Mouse (Mus musculus) olfactory bulb, adult 2 months (tissue): Measurements from ENCODE around the gene St7. TPM values are rescaled to one million over a fixed set of nuclear protein-coding genes. Genes with fewer than 3 reads are reported as not detected.

Experiments used
- H3K27ac ChIP-seq: fragments of 200-500 bp; 2 replicates; pipeline ENCODE4 v1.5.1; 2012; ENCODE audit warnings: low read depth, low read length; ENCODE audit not compliant: insufficient read depth
- H3K4me1 ChIP-seq: fragments of 200-500 bp; 2 replicates; pipeline ENCODE4 v1.6.1; 2012; ENCODE audit warnings: low read length; ENCODE audit not compliant: control insufficient read depth, insufficient read depth
- H3K4me3 ChIP-seq: fragments of 200-500 bp; 2 replicates; pipeline ENCODE4 v1.5.1; 2012; ENCODE audit warnings: mild to moderate bottlenecking, low read depth, low read length, moderate library complexity; ENCODE audit not compliant: insufficient read depth
- CTCF ChIP-seq: fragments of 200-500 bp; IDR thresholded peaks from 2 replicates; pipeline ENCODE4 v1.5.1; 2012; ENCODE audit warnings: low read depth, mild to moderate bottlenecking, low read length, moderate library complexity; ENCODE audit not compliant: insufficient read depth
- POLR2A ChIP-seq: fragments of 200-500 bp; IDR thresholded peaks from 2 replicates; pipeline ENCODE4 v1.6.1; 2012; ENCODE audit warnings: mild to moderate bottlenecking, low read depth, low read length, moderate library complexity; ENCODE audit not compliant: insufficient read depth
- WGBS: fragments of 180-500 bp; shearing (Covaris S2); methylation state at CpG from one replicate; pipeline ENCODE4 v1.1.7; 2018; 5-methylcytosine and 5-hydroxymethylcytosine counted together
- polyA plus RNA-seq: library from polyadenylated mRNA; stranded (reverse); fragments of >200 nt; gene quantifications from 2 replicates; pipeline ENCODE4 v1.2.4, GENCODE M21; 2012; ENCODE audit warnings: low replicate concordance; ENCODE audit not compliant: missing spikeins, insufficient read depth, insufficient read length

St7 gene
- polyA plus RNA-seq, 1 experiment: not detected

GRCm38 (mm10) chr6:17991625-17992024 lies 298.9 kb downstream of the St7 start:
- H3K27ac ChIP-seq: no peak overlapping the region
- TF ChIP-seq CTCF (no peak), POLR2A (no peak)
- H3K4me3 ChIP-seq: no peak overlapping the region
- WGBS: 83% methylated on average over 7 of the region's 7 CpGs
- H3K4me1 ChIP-seq: no peaks in the 10 kb centered on the region

Other genes starting within 250 kb of the St7 start
- gene Met, start 229.1 kb upstream of the St7 start, polyA plus RNA-seq: not detected in 2 replicates
- gene Capza2, start 56.7 kb upstream of the St7 start, polyA plus RNA-seq: 161 and 490 TPM in 2 replicates